Mouse (Mus musculus) liver, embryonic 11.5 days (tissue): ENCODE results near the gene Paics. TPM values are rescaled to one million over a fixed set of nuclear protein-coding genes. Genes with fewer than 3 reads are reported as not detected.
"Not testable (repeated sequence)": the region's sequence is repeated elsewhere in the genome, so short reads cannot be mapped to it uniquely, and the experiment has no call there.

ENCODE experiments used
- ATAC-seq: fragments of 200-750 bp; cut with Nextera tagmentation; replicated peaks from 2 replicates; pipeline ENCODE4 v1.8.0; 2017; ENCODE audit warnings: moderate number of reproducible peaks, mild to moderate bottlenecking, moderate TSS enrichment, moderate library complexity; ENCODE audit not compliant: low FRiP score
- DNase-seq: peaks from one replicate; pipeline ENCODE4 v3.0.0-alpha.2; 2017; ENCODE audit warnings: low spot score
- H3K27ac ChIP-seq: fragments of 300-500 bp; sonication (generic); 2 replicates; pipeline ENCODE4 v1.5.1; 2014; ENCODE audit warnings: mild to moderate bottlenecking, low read depth, low read length, control low read depth
- H3K27me3 ChIP-seq: fragments of 300-500 bp; sonication (generic); replicated peaks from 2 replicates; pipeline ENCODE4 v1.6.1; 2014; ENCODE audit warnings: low read length, mixed read lengths; ENCODE audit not compliant: control insufficient read depth, insufficient read depth
- H3K36me3 ChIP-seq: fragments of 300-500 bp; sonication (generic); 2 replicates; pipeline ENCODE4 v1.6.1; 2014; ENCODE audit warnings: mild to moderate bottlenecking, low read length, moderate library complexity, mixed read lengths; ENCODE audit not compliant: control insufficient read depth, insufficient read depth
- H3K4me1 ChIP-seq: fragments of 300-500 bp; sonication (generic); replicated peaks from 2 replicates; pipeline ENCODE4 v1.6.1; 2014; ENCODE audit warnings: low read length, mixed read lengths; ENCODE audit not compliant: control insufficient read depth, insufficient read depth
- H3K4me2 ChIP-seq: fragments of 300-500 bp; sonication (generic); 2 replicates; pipeline ENCODE4 v1.6.1; 2014; ENCODE audit warnings: mild to moderate bottlenecking, control low read depth, moderate library complexity
- H3K4me3 ChIP-seq: fragments of 300-500 bp; sonication (generic); 2 replicates; pipeline ENCODE4 v1.5.1; 2014; ENCODE audit warnings: low read depth, low read length, control low read depth
- H3K9ac ChIP-seq: fragments of 300-500 bp; sonication (generic); 2 replicates; pipeline ENCODE4 v1.6.1; 2014; ENCODE audit warnings: low read depth, low read length, control low read depth
- H3K9me3 ChIP-seq: fragments of 300-500 bp; sonication (generic); 2 replicates; pipeline ENCODE4 v1.6.1; 2016; ENCODE audit warnings: low read length, inconsistent platforms, mixed read lengths; ENCODE audit not compliant: control insufficient read depth
- WGBS: fragments of 180-500 bp; shearing (Covaris S2); extraction: QIAGEN DNeasy Blood & Tissue Kit; methylation state at CpG from one replicate; pipeline ENCODE4 v1.1.7; 2014; 5-methylcytosine and 5-hydroxymethylcytosine counted together
- polyA plus RNA-seq: library from polyadenylated mRNA; unstranded; fragments of >200 nt; fragmentation: Nextera tagmentation; extraction: Ambion mirVana; gene quantifications from 2 replicates; pipeline ENCODE4 v1.2.1, GENCODE M21; 2014

Paics gene
- polyA plus RNA-seq, result 357 and 393 TPM in 2 replicates

- DNase-seq (peak; percentile 99), ATAC-seq (peak; percentile 93)
- Histone ChIP-seq H3K9ac (peak within 1 kb of the TSS; percentile 91), H3K4me3 (peak within 1 kb of the TSS; percentile 84), H3K36me3 (peaks cover 11% of the 10 kb centered on the region; the same call in 1 of the 2 replicates), H3K27me3 (no peaks in the 10 kb centered on the region), H3K9me3 (no peaks in the 10 kb centered on the region), H3K4me2 (peak within 1 kb of the TSS; percentile 73), H3K4me1 (peaks cover 30% of the 10 kb centered on the region), H3K27ac (peak within 1 kb of the TSS; percentile 82)
- under 1% methylated on average over 81 of the region's 81 CpGs for WGBS
Measured at GRCm38 (mm10) chr5:76951106-76952027, at the start of gene Paics, which contains the start of gene Ppat. Gene Paics (plus strand): TSS chr5:76951307. Gene Ppat (minus strand): TSS chr5:76951578.

DNA sequence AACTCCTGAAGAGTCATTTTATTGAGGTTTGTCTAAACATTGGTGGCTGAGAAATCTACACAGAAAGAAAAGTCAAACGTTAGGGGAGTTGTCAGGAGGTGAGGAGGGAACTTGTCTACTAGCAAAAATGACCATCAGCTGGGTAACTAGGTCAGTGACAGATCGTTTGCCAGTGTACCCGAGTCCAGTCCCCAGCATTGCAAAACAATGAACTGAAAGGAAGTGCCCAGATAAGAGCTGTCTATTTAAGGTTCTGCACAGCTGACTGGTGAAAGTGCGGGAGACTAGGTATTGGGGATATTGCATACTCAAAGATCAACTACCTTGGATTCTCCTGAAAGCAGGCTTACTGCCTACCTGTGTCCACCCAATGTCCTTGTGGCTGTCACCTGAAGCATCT lies 49.0 kb upstream of the Paics start:
- Histone ChIP-seq H3K36me3 (no peaks in the 10 kb centered on the region; the same call in 1 of the 2 replicates), H3K27ac (no peak overlapping the region), H3K27me3 (no peaks in the 10 kb centered on the region), H3K9me3 (no peaks in the 10 kb centered on the region), H3K4me1 (peaks cover 10% of the 10 kb centered on the region), H3K4me2 (no peak overlapping the region), H3K4me3 (no peak overlapping the region), H3K9ac (no peak overlapping the region)
- no peak for DNase-seq
- 47% methylated on average over 4 of the region's 4 CpGs for WGBS
- ATAC-seq, result no peak

DNA sequence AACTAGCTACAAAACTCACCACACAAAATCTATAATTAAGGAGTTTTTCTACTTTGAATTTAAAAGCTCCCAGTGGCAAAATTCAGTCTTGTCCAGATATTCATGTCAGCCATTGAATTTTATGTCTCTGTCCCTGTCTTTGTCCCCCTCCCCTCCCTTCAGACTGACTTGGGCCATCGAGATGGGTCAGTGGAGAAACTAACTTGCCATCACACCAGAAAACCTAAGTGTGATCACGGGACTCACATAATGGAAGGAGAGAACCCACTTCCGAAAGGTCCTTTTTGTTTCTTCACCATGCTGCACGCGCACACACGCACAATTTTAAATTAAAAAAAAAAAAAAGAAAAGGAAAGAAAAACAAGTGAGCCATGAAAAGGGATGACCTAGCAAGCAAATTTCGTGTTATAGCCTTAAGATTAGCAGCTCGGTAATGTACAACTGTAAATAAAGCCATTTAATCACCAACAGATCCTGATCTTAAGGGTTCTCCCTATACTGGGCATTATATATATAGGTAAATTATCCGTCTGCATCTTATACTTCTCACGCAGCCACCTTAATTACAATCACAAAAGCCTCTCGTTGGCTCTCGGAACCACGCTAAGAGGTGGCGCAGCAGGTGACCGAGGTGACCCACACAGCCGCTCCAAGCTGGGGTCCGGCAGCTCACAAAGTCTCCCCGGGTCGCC lies 46.2 kb upstream of the Paics start:
- Histone ChIP-seq H3K4me1 (peaks cover 10% of the 10 kb centered on the region), H3K36me3 (no peaks in the 10 kb centered on the region), H3K27me3 (no peaks in the 10 kb centered on the region), H3K9ac (peak overlapping the region; percentile 76), H3K4me3 (peak overlapping the region; percentile 55), H3K27ac (peak overlapping the region; percentile 73), H3K9me3 (no peaks in the 10 kb centered on the region), H3K4me2 (peak overlapping the region; percentile 91)
- DNase-seq (no peak), ATAC-seq (peak; percentile 59)
- WGBS, result 2% methylated on average over 19 of the region's 19 CpGs

GRCm38 (mm10) chr5:76905405-76906154 lies 45.5 kb upstream of the Paics start, which contains the start of gene Aasdh:
Gene Aasdh (minus strand): TSS chr5:76905514.
- peaks cover 10% of the 10 kb centered on the region for H3K4me1 ChIP-seq
- under 1% methylated on average over 47 of the region's 47 CpGs for WGBS
- peak; percentile 100 for DNase-seq
- peak; percentile 93 for ATAC-seq
- peak within 1 kb of the TSS; percentile 55 for H3K4me3 ChIP-seq
- H3K27ac ChIP-seq, result peak within 1 kb of the TSS; percentile 73
- no peaks in the 10 kb centered on the region for H3K27me3 ChIP-seq
- H3K36me3 ChIP-seq, result no peaks in the 10 kb centered on the region
- peak within 1 kb of the TSS; percentile 91 for H3K4me2 ChIP-seq
- no peaks in the 10 kb centered on the region for H3K9me3 ChIP-seq
- peak within 1 kb of the TSS; percentile 76 for H3K9ac ChIP-seq

DNA sequence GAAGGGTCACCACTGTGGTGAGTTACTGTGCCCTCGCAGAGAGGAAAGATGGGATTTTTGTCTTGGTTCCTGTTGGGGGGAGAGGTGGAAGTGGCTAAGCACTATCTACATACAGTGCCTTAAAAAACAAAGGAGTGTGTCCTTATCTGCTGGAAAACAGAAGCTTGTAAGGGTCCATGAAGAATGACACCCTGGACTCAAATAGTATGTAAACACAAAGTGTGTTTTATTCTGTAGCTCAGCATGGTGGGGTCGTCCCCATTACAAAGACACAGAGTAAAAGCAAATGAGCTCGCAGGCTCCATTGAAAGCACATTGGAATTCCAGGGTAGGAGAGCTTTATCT lies 45.0 kb upstream of the Paics start:
- Histone ChIP-seq H3K4me3 (peak overlapping the region; percentile 55), H3K27ac (peak overlapping the region; percentile 73), H3K27me3 (no peaks in the 10 kb centered on the region), H3K4me2 (peak overlapping the region; percentile 91), H3K9ac (peak overlapping the region; percentile 76), H3K36me3 (no peaks in the 10 kb centered on the region), H3K4me1 (peaks cover 12% of the 10 kb centered on the region), H3K9me3 (no peaks in the 10 kb centered on the region)
- DNase-seq (no peak), ATAC-seq (peak; percentile 15)
- 16% methylated on average over 3 of the region's 3 CpGs for WGBS

DNA sequence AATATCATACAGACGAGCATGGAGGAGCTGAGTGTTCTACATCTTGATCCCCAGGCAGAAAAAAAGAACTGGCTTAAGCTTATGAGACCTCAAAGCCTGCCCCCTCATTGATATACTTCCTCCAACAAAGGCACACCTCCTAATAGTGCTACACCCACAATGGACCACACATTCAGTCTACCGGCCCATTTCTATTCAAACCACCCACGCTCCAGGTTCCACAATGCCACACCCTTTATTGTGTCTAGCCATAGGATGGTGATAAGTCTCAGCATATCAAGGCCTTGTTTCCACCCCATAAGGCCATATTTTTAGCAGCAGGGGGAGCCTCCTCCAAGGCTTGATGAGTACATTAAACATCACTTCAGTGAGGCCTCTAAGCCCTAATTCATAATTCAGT lies 40.3 kb upstream of the Paics start:
- ATAC-seq, result no peak
- H3K27ac ChIP-seq, result no peak overlapping the region
- H3K36me3 ChIP-seq, result peaks cover 9% of the 10 kb centered on the region; the same call in 1 of the 2 replicates
- no peak overlapping the region for H3K4me2 ChIP-seq
- no peak overlapping the region for H3K9ac ChIP-seq
- H3K4me3 ChIP-seq, result no peak overlapping the region
- H3K27me3 ChIP-seq, result no peaks in the 10 kb centered on the region
- no peaks in the 10 kb centered on the region for H3K9me3 ChIP-seq
- H3K4me1 ChIP-seq, result peaks cover 12% of the 10 kb centered on the region
- 71% methylated on average over 3 of the region's 3 CpGs for WGBS
- DNase-seq, result no peak

DNA sequence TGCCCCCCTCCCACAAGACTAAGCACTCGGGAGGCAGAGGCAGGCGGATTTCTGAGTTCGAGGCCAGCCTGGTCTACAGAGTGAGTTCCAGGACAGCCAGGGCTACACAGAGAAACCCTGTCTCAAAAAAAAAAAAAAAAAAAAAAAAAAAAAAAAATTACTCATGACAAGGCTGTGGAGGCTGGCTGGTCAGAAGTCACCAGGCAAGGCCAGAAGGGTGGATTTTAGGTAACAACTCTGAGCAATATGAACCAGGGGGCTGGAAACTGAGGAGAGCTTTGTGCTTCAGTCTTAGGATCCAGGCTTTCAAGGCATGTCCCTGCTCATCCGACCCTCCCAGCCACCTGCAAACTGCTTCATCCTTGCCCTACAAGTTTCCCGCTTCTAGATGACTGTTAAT lies 38.6 kb upstream of the Paics start:
- WGBS, result 94% methylated on average over 5 of the region's 5 CpGs
- not testable (repeated sequence) for H3K4me2 ChIP-seq, ATAC-seq, H3K4me1 ChIP-seq, DNase-seq, H3K9me3 ChIP-seq, H3K27me3 ChIP-seq, H3K9ac ChIP-seq, H3K27ac ChIP-seq, H3K4me3 ChIP-seq
- H3K36me3 ChIP-seq, result peaks cover 12% of the 10 kb centered on the region

DNA sequence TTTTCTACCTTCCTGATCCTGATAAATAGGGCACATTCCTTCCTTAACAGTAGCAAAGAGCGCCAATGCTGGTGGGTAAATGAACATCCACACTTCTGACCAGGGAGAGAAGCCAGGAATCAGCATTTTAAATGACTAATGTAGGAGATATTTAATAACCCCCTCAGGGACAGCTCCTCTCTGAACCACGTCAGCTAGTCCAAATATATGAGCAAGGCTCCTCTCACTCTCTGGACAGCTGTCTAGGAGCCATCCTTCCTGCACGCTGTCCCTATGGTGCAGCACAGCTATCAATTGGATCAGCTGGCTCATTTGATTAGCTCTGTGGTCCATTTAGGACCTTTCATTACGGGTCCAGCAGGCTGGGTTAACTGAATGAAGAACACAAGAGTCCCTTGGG lies 28.3 kb upstream of the Paics start:
- H3K4me1 ChIP-seq, result no peaks in the 10 kb centered on the region
- 85% methylated on average over 4 of the region's 4 CpGs for WGBS
- ATAC-seq, result no peak
- H3K4me3 ChIP-seq, result no peak overlapping the region
- DNase-seq, result no peak
- H3K36me3 ChIP-seq, result peaks cover 44% of the 10 kb centered on the region
- no peak overlapping the region for H3K27ac ChIP-seq
- H3K9ac ChIP-seq, result no peak overlapping the region
- no peak overlapping the region for H3K4me2 ChIP-seq
- no peaks in the 10 kb centered on the region for H3K27me3 ChIP-seq
- no peaks in the 10 kb centered on the region for H3K9me3 ChIP-seq
